In the genomic region with DNA sequence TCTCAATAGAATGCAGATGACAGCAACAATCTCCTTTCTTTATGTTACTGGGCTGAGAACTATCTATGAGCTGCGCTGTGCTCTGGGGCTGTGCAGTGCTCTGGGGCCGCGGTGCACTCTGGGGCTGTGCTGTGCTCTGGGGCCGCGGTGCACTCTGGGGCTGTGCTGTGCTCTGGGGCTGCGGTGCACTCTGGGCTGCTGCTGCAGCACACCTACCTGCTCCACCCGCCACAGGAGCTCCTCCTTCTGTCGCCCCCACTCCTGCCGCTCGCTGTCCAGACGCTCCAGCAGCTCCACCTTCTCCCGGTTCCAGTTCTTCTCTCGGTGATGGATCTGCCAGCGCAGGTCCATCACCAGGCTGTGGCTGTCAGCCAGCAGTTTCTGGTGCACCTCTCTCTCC, we compare ENCODE assay signal across 12 mouse cellular contexts.
DNase-seq lines count a peak whose midpoint lies in the region; ATAC-seq lines count a peak whose summit lies in the region.
"Had no signal": no experiment of that assay in that cellular context is flagged by ENCODE, and none has a peak within 500 bp of the region (broad histone marks: within the 10 kb centered on the region; RNA-seq: fewer than 3 reads in every experiment).

No protein-coding gene starts in this region.

- H3K9ac ChIP-seq in lung, embryonic 15.5 days, result no peak overlapping the region
- no peak overlapping the region for H3K9ac ChIP-seq in liver, embryonic 12.5 days

- peak overlapping the region; percentile 87 for H3K27ac ChIP-seq in lung, embryonic 15.5 days
- no peak overlapping the region for H3K27ac ChIP-seq in liver, embryonic 12.5 days
- H3K27ac ChIP-seq: midbrain, embryonic 10.5 days had no signal

- peaks cover 68% of the 10 kb centered on the region for H3K4me1 ChIP-seq in lung, embryonic 15.5 days
- H3K4me1 ChIP-seq in liver, embryonic 12.5 days, result peaks cover 17% of the 10 kb centered on the region; the same call in 1 of the 2 replicates
- H3K4me1 ChIP-seq: midbrain, embryonic 10.5 days had no signal

- no peaks in the 10 kb centered on the region for H3K36me3 ChIP-seq in lung, embryonic 15.5 days
- no peaks in the 10 kb centered on the region for H3K36me3 ChIP-seq in liver, embryonic 12.5 days

- no peak overlapping the region for H3K4me2 ChIP-seq in lung, embryonic 15.5 days
- no peak overlapping the region for H3K4me2 ChIP-seq in liver, embryonic 12.5 days

- H3K27me3 ChIP-seq in lung, embryonic 15.5 days, result no peaks in the 10 kb centered on the region
- peaks cover 9% of the 10 kb centered on the region; the same call in 1 of the 2 replicates for H3K27me3 ChIP-seq in liver, embryonic 12.5 days (replicated peaks)

- no peaks in the 10 kb centered on the region for H3K9me3 ChIP-seq in lung, embryonic 15.5 days
- H3K9me3 ChIP-seq in liver, embryonic 12.5 days (replicated peaks), result no peaks in the 10 kb centered on the region
- H3K9me3 ChIP-seq: midbrain, embryonic 10.5 days had no signal

- H3K4me3 ChIP-seq in lung, embryonic 15.5 days, result no peak overlapping the region
- no peak overlapping the region for H3K4me3 ChIP-seq in liver, embryonic 12.5 days
- H3K4me3 ChIP-seq: midbrain, embryonic 10.5 days had no signal

- DNase-seq in frontal cortex, postnatal 10 days (ENCODE audit: low spot score in 2 of 2), result no peak
- DNase-seq in lung, adult 18-20 months, result no peak
- peak; percentile 68 for DNase-seq in R1 (ENCODE audit: low read depth, low spot score)
- DNase-seq in gastrocnemius, adult 8-10 months (ENCODE audit: low spot score in 2 of 2), result no peak
- DNase-seq in heart, adult 8-10 months (ENCODE audit: low spot score), result no peak
- DNase-seq: adrenal gland, postnatal 14 days; gastrocnemius, postnatal 36 days; right cerebral cortex, postnatal 4 days had no signal

- peak; percentile 22; the same call in 1 of the 2 replicates for ATAC-seq in frontal cortex, adult (ENCODE audit: low TSS enrichment)
- no peak for ATAC-seq in lung, embryonic 15.5 days (ENCODE audit: borderline replicate concordance, extremely low read depth, low FRiP score, low TSS enrichment)
- ATAC-seq in liver, embryonic 12.5 days, result peak; percentile 47; the same call in 1 of the 2 replicates

- 65% methylated on average over 14 of the region's 14 CpGs for WGBS in lung, embryonic 15.5 days
- 75% methylated on average over 14 of the region's 14 CpGs for WGBS in liver, embryonic 12.5 days (ENCODE audit: insufficient replicate concordance)
